Mouse (Mus musculus): ENCODE measurements at regions not wholly inside any gene's neighbourhood (a gene's known extent, or its start where the extent isn't known, plus 50 kb on each side); places are given as distances from the start of the nearest gene placed in this dataset.
"Not testable (repeated sequence)": the region's sequence is repeated elsewhere in the genome, so short reads cannot be mapped to it uniquely, and the experiment has no call there.

- Histone ChIP-seq H3K36me3 (replicated peaks; ENCODE audit: control insufficient read depth, insufficient read depth, low read depth, low read length) (no peaks in the 10 kb centered on the region), H3K4me3 (ENCODE audit: low read depth, low read length) (no peak overlapping the region), H3K9ac (replicated peaks; ENCODE audit: low read length) (no peak overlapping the region), H3K27ac (replicated peaks; ENCODE audit: low read depth, low read length) (no peak overlapping the region), H3K27me3 (ENCODE audit: control insufficient read depth, insufficient read depth, low read length) (no peaks in the 10 kb centered on the region), H3K9me3 (replicated peaks; ENCODE audit: control insufficient read depth, low read length) (no peaks in the 10 kb centered on the region), H3K4me2 (ENCODE audit: low read depth, low read length) (no peak overlapping the region), H3K4me1 (ENCODE audit: control insufficient read depth, insufficient read depth, low read length) (no peaks in the 10 kb centered on the region)
- ATAC-seq (replicated peaks; ENCODE audit: insufficient number of reproducible peaks, low FRiP score, low TSS enrichment, low read depth) (no peak), DNase-seq (ENCODE audit: low spot score) (no peak)
Measured at GRCm38 (mm10) chr6:24342471-24342870, 172.4 kb downstream of the Iqub start.

GRCm38 (mm10) chr6:24342056-24342455 lies 172.8 kb downstream of the Iqub start:
- H3K4me2 ChIP-seq (ENCODE audit: low read depth, low read length), result no peak overlapping the region
- WGBS, result 91% methylated on average over 2 of the region's 2 CpGs
- ATAC-seq (replicated peaks; ENCODE audit: insufficient number of reproducible peaks, low FRiP score, low TSS enrichment, low read depth) (no peak), DNase-seq (ENCODE audit: low spot score) (no peak)
- no peaks in the 10 kb centered on the region for H3K27me3 ChIP-seq (ENCODE audit: control insufficient read depth, insufficient read depth, low read length)
- no peak overlapping the region for H3K27ac ChIP-seq (replicated peaks; ENCODE audit: low read depth, low read length)
- H3K4me1 ChIP-seq (ENCODE audit: control insufficient read depth, insufficient read depth, low read length), result no peaks in the 10 kb centered on the region
- no peaks in the 10 kb centered on the region for H3K9me3 ChIP-seq (replicated peaks; ENCODE audit: control insufficient read depth, low read length)
- H3K9ac ChIP-seq (replicated peaks; ENCODE audit: low read length), result no peak overlapping the region
- H3K4me3 ChIP-seq (ENCODE audit: low read depth, low read length), result no peak overlapping the region
- no peaks in the 10 kb centered on the region for H3K36me3 ChIP-seq (replicated peaks; ENCODE audit: control insufficient read depth, insufficient read depth, low read depth, low read length)

DNA sequence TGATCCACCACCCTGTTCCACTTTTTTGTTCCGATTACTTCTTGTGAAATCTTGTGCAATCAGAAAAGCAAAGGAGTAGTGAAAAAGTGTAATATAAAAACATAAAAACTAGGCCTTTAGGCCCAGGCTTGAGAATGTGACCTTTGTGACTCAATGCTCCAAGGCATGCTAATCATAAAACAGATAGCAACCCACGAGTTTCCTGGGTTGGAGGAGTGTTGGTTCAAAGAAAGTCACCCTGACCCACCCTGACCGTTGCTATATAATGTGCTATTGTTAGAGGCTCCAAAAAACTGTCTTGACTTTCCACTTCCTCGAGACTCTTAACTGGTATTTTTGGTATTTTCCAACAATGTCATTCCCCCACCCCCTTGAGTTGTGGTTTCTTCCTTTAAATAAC lies 172.2 kb upstream of the Slc13a1 start:
- H3K9me3 ChIP-seq (replicated peaks; ENCODE audit: control insufficient read depth, low read length); H3K27me3 ChIP-seq (ENCODE audit: control insufficient read depth, insufficient read depth, low read length); H3K4me2 ChIP-seq (ENCODE audit: low read depth, low read length); H3K4me3 ChIP-seq (ENCODE audit: low read depth, low read length); H3K4me1 ChIP-seq (ENCODE audit: control insufficient read depth, insufficient read depth, low read length); DNase-seq (ENCODE audit: low spot score); H3K27ac ChIP-seq (replicated peaks; ENCODE audit: low read depth, low read length); ATAC-seq (replicated peaks; ENCODE audit: insufficient number of reproducible peaks, low FRiP score, low TSS enrichment, low read depth); H3K9ac ChIP-seq (replicated peaks; ENCODE audit: low read length); H3K36me3 ChIP-seq (replicated peaks; ENCODE audit: control insufficient read depth, insufficient read depth, low read depth, low read length): not testable (repeated sequence)
- WGBS, result 57% methylated on average over 4 of the region's 4 CpGs

- Histone ChIP-seq H3K27me3 (ENCODE audit: control insufficient read depth, insufficient read depth, low read length) (no peaks in the 10 kb centered on the region), H3K9ac (replicated peaks; ENCODE audit: low read length) (no peak overlapping the region), H3K4me2 (ENCODE audit: low read depth, low read length) (no peak overlapping the region), H3K27ac (replicated peaks; ENCODE audit: low read depth, low read length) (no peak overlapping the region), H3K36me3 (replicated peaks; ENCODE audit: control insufficient read depth, insufficient read depth, low read depth, low read length) (no peaks in the 10 kb centered on the region), H3K4me1 (ENCODE audit: control insufficient read depth, insufficient read depth, low read length) (no peaks in the 10 kb centered on the region), H3K4me3 (ENCODE audit: low read depth, low read length) (no peak overlapping the region), H3K9me3 (replicated peaks; ENCODE audit: control insufficient read depth, low read length) (no peaks in the 10 kb centered on the region)
- DNase-seq (ENCODE audit: low spot score), result no peak
- no peak for ATAC-seq (replicated peaks; ENCODE audit: insufficient number of reproducible peaks, low FRiP score, low TSS enrichment, low read depth)
Measured at GRCm38 (mm10) chr6:24325215-24325614, 157.3 kb upstream of the Slc13a1 start.

DNA sequence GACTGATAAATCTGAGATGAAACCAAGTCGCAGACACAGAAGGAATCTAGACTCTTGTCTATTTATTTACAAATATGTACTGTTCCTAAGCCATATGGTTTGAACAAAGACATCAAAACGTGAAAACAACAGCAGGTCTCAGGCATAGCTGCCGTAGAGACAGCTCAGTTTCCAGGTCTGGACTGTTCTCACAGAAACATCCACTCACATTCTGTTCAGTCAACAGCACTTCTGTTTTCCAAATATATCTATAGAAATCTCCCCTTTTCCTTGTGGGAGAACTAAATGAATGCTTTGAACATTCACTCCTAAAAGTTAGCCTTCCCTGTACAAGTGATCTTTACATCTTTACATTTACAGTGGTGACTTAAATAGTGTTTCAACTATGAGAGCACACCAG lies 156.8 kb upstream of the Slc13a1 start:
- WGBS, result 70% methylated on average over 3 of the region's 3 CpGs
- no peaks in the 10 kb centered on the region for H3K9me3 ChIP-seq (replicated peaks; ENCODE audit: control insufficient read depth, low read length)
- H3K4me3 ChIP-seq (ENCODE audit: low read depth, low read length), result no peak overlapping the region
- no peaks in the 10 kb centered on the region for H3K27me3 ChIP-seq (ENCODE audit: control insufficient read depth, insufficient read depth, low read length)
- H3K4me2 ChIP-seq (ENCODE audit: low read depth, low read length), result no peak overlapping the region
- no peaks in the 10 kb centered on the region for H3K36me3 ChIP-seq (replicated peaks; ENCODE audit: control insufficient read depth, insufficient read depth, low read depth, low read length)
- no peak overlapping the region for H3K9ac ChIP-seq (replicated peaks; ENCODE audit: low read length)
- no peak overlapping the region for H3K27ac ChIP-seq (replicated peaks; ENCODE audit: low read depth, low read length)
- ATAC-seq (replicated peaks; ENCODE audit: insufficient number of reproducible peaks, low FRiP score, low TSS enrichment, low read depth) (no peak), DNase-seq (ENCODE audit: low spot score) (no peak)
- H3K4me1 ChIP-seq (ENCODE audit: control insufficient read depth, insufficient read depth, low read length), result no peaks in the 10 kb centered on the region

GRCm38 (mm10) chr6:24322371-24322770 lies 154.5 kb upstream of the Slc13a1 start:
- ATAC-seq (replicated peaks; ENCODE audit: insufficient number of reproducible peaks, low FRiP score, low TSS enrichment, low read depth) (no peak), DNase-seq (ENCODE audit: low spot score) (no peak)
- Histone ChIP-seq H3K36me3 (replicated peaks; ENCODE audit: control insufficient read depth, insufficient read depth, low read depth, low read length) (no peaks in the 10 kb centered on the region), H3K27me3 (ENCODE audit: control insufficient read depth, insufficient read depth, low read length) (no peaks in the 10 kb centered on the region), H3K9me3 (replicated peaks; ENCODE audit: control insufficient read depth, low read length) (no peaks in the 10 kb centered on the region), H3K4me2 (ENCODE audit: low read depth, low read length) (no peak overlapping the region), H3K27ac (replicated peaks; ENCODE audit: low read depth, low read length) (no peak overlapping the region), H3K4me3 (ENCODE audit: low read depth, low read length) (no peak overlapping the region), H3K4me1 (ENCODE audit: control insufficient read depth, insufficient read depth, low read length) (no peaks in the 10 kb centered on the region), H3K9ac (replicated peaks; ENCODE audit: low read length) (no peak overlapping the region)
- 68% methylated on average over 3 of the region's 3 CpGs for WGBS

DNA sequence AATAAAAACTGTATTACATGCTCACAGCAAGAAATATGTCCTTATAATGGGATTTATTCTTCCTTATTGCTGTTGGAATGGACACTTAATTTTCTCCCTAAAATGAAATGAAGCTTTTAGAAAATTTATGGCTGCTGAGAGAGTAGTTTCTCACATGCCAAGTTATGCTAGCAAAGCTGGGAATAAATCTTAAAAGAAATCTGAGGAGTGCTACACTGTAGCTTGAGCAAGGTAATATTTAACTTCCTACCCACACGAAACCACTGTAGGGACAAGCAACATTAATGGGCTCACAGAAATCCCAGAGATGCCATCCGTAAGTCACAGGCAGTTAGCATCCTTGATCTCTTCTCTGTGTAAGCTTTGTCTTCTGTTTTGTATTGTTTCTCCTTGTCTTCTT lies 151.0 kb upstream of the Slc13a1 start:
- Histone ChIP-seq H3K4me2 (ENCODE audit: low read depth, low read length) (no peak overlapping the region), H3K27ac (replicated peaks; ENCODE audit: low read depth, low read length) (no peak overlapping the region), H3K9me3 (replicated peaks; ENCODE audit: control insufficient read depth, low read length) (no peaks in the 10 kb centered on the region), H3K27me3 (ENCODE audit: control insufficient read depth, insufficient read depth, low read length) (no peaks in the 10 kb centered on the region), H3K4me1 (ENCODE audit: control insufficient read depth, insufficient read depth, low read length) (no peaks in the 10 kb centered on the region), H3K9ac (replicated peaks; ENCODE audit: low read length) (no peak overlapping the region), H3K36me3 (replicated peaks; ENCODE audit: control insufficient read depth, insufficient read depth, low read depth, low read length) (no peaks in the 10 kb centered on the region), H3K4me3 (ENCODE audit: low read depth, low read length) (no peak overlapping the region)
- DNase-seq (ENCODE audit: low spot score) (no peak), ATAC-seq (replicated peaks; ENCODE audit: insufficient number of reproducible peaks, low FRiP score, low TSS enrichment, low read depth) (no peak)
- 88% methylated on average over 2 of the region's 2 CpGs for WGBS

GRCm38 (mm10) chr6:24310675-24311074 lies 142.8 kb upstream of the Slc13a1 start:
- no peak for DNase-seq (ENCODE audit: low spot score)
- no peak for ATAC-seq (replicated peaks; ENCODE audit: insufficient number of reproducible peaks, low FRiP score, low TSS enrichment, low read depth)
- Histone ChIP-seq H3K27ac (replicated peaks; ENCODE audit: low read depth, low read length) (no peak overlapping the region), H3K4me2 (ENCODE audit: low read depth, low read length) (no peak overlapping the region), H3K9me3 (replicated peaks; ENCODE audit: control insufficient read depth, low read length) (no peaks in the 10 kb centered on the region), H3K4me3 (ENCODE audit: low read depth, low read length) (no peak overlapping the region), H3K9ac (replicated peaks; ENCODE audit: low read length) (no peak overlapping the region), H3K27me3 (ENCODE audit: control insufficient read depth, insufficient read depth, low read length) (no peaks in the 10 kb centered on the region), H3K4me1 (ENCODE audit: control insufficient read depth, insufficient read depth, low read length) (no peaks in the 10 kb centered on the region), H3K36me3 (replicated peaks; ENCODE audit: control insufficient read depth, insufficient read depth, low read depth, low read length) (no peaks in the 10 kb centered on the region)
- 87% methylated on average over 2 of the region's 2 CpGs for WGBS

- DNase-seq (ENCODE audit: low spot score) (no peak), ATAC-seq (replicated peaks; ENCODE audit: insufficient number of reproducible peaks, low FRiP score, low TSS enrichment, low read depth) (no peak)
- WGBS, result 92% methylated on average over 1 of the region's 1 CpGs
- Histone ChIP-seq H3K9me3 (replicated peaks; ENCODE audit: control insufficient read depth, low read length) (no peaks in the 10 kb centered on the region), H3K9ac (replicated peaks; ENCODE audit: low read length) (no peak overlapping the region), H3K4me3 (ENCODE audit: low read depth, low read length) (no peak overlapping the region), H3K4me2 (ENCODE audit: low read depth, low read length) (no peak overlapping the region), H3K27ac (replicated peaks; ENCODE audit: low read depth, low read length) (no peak overlapping the region), H3K27me3 (ENCODE audit: control insufficient read depth, insufficient read depth, low read length) (no peaks in the 10 kb centered on the region), H3K36me3 (replicated peaks; ENCODE audit: control insufficient read depth, insufficient read depth, low read depth, low read length) (no peaks in the 10 kb centered on the region), H3K4me1 (ENCODE audit: control insufficient read depth, insufficient read depth, low read length) (no peaks in the 10 kb centered on the region)
Measured at GRCm38 (mm10) chr6:24309810-24310209, 141.9 kb upstream of the Slc13a1 start.

Data from embryonic facial prominence, embryonic 11.5 days (tissue).